Mouse (Mus musculus): ENCODE results near the gene Chst3.
"Not testable (repeated sequence)": the region's sequence is repeated elsewhere in the genome, so short reads cannot be mapped to it uniquely, and the experiment has no call there.

The Chst3 gene

GRCm38 (mm10) chr10:60218591-60219499, at the start of gene Chst3:
Gene Chst3, minus strand, starts transcription at chr10:60219260.
- peak in 1 of 2 experiments; percentile 55 for DNase-seq

DNA sequence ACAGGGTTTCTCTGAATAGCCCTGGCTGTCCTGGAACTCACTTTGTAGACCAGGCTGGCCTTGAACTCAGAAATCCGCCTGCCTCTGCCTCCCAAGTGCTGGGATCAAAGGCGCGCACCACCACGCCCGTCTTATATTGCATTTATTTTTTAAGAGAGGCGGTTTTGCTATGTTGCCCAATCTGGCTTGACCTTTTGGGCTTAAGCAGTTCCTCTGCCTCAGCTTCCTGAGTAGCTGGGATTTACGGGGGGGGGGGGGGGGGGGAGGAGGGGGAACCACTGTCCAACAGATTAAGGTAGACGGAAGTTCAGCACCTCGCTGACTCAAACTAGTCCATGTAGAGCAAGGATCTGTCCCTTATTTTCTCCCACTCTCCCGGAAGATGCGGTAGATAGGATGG, 49.7 kb upstream of the Chst3 start:
- DNase-seq = no peak

DNA sequence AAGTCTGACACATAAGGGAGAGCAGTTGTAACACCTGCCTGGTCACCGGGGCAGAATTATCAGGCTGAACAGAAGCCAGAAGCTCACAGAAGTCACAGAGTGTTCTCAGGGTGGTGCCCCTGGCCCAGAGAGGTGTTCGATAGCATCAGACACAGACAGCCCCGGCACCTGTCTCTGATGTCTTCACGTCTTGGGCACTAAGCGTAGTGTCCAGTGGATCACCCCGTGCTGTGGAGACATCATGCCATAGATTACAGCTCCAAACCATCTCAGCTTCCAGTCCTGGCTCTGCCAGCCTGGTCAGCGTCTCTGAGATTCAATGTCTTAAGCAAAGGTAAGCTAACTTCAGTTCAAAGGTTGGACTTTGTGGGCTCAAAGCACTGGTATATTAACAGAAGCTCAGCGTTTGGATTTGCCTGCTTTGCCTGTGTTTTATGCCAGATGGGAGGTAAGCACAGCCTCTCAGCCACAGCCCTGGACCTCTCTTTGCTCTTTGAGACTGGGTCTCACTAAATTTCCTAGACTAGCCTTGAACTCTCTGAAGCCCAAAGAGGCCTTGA, 47.9 kb upstream of the Chst3 start:
- DNase-seq = no peak

DNA sequence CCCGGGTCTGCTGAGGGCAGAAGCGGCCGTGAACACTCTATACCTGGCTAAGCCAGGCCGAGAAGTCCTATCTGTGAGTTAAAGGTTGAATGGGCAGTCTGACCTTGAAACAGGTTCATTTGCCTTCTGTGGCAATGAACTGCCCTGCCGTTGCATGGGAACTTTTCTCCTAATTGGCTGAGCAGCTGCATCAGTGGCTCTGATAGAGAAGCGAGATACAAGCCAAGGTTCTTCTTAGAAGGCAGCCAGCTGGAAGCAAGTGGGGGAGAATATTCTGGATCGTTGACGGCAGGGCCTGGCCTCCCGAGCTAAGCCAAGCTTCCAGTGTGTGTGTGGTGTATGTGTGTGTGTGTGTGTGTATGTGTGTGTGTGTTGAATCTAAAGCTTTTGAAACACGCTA, 46.2 kb upstream of the Chst3 start:
- no peak for DNase-seq

GRCm38 (mm10) chr10:60263351-60263750, 44.3 kb upstream of the Chst3 start:
- no peak for DNase-seq

GRCm38 (mm10) chr10:60262386-60262785, 43.3 kb upstream of the Chst3 start:
- peak; percentile 50 to 71 for DNase-seq

GRCm38 (mm10) chr10:60261530-60261929, 42.5 kb upstream of the Chst3 start:
- no peak for DNase-seq

- no peak for DNase-seq
Measured at GRCm38 (mm10) chr10:60260557-60261294, 41.7 kb upstream of the Chst3 start.

DNA sequence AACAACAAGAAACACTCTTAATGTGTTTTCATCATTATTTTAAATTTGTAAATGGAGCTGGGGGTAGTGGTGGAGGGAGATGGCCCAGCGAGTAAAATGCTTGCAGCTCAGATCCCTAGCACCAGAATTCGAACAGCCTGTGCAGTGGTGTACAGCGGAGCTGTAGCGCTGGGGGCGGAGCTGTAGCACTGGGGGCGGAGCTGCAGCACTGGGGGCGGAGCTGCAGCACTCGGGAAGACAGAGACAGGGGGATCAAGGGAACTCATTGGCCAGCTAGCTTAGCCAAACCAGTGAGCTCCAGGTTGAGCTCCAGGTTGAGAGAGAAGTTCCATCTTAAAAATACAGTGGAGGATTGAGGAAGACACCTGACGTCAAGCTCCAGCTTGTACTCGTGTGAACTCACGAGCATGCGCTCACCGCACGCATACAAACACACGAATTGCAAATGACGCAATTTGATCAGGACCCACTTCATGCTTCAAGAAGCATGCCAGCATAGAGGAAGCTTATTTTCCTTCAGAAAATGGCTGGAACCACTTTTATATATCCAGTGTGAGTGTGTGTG, 38.3 kb upstream of the Chst3 start:
- DNase-seq = no peak

- DNase-seq = no peak
Measured at GRCm38 (mm10) chr10:60256088-60256487, 37.0 kb upstream of the Chst3 start.

- DNase-seq = no peak
Measured at GRCm38 (mm10) chr10:60252606-60253005, 33.5 kb upstream of the Chst3 start.

GRCm38 (mm10) chr10:60252187-60252586, 33.1 kb upstream of the Chst3 start:
- no peak for DNase-seq

DNA sequence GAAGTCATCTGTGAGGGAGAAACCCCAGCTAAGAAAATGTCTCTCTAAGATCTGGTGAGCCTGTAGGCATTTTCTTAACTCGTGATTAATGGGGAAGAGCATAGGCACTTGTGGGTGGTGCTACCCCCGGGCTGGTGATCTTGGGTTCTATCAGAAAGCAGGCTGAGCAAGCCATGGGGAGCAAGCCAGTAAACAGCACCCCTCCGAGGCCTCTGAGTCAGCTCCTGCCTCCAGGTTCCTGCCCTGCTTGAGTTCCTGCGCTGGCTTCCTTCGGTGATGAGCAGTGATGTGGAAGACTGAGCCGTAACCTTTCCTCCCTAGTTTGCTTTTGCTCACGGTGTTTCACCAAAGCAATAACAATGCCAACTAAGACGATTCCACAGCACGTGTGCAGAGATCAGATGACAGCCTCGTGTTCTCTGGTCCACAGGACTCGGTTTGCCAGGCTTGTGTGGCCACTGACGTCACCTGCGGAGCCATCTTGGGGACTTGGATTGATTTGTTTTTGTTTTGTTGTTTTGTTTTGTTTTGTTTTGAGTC, 31.4 kb upstream of the Chst3 start:
- DNase-seq = no peak

DNA sequence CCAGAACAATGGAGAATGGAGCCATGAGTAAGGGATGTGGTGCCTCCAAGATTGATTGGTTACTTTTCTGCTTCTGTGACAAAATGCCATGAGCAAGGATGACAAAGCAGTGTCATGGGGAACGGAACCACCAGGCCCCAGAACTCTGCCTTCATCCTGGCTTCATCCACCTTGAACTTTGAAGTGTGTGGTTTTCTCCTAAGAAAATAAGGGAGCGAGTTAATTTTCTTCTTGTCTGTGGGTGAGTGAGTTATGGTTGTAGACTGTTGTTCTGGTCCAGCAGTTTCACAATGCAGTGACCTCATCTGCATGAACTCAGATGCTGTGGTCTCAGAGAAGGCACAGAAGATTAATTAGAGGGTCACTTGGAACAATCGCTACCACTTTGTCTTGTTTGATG, 29.3 kb upstream of the Chst3 start:
- not testable (repeated sequence) for DNase-seq

GRCm38 (mm10) chr10:60246519-60246918, 27.5 kb upstream of the Chst3 start:
- DNase-seq = peak; percentile 46 to 70

- DNase-seq = no peak
Measured at GRCm38 (mm10) chr10:60245635-60246034, 26.6 kb upstream of the Chst3 start.

- peak; percentile 95 for DNase-seq
Measured at GRCm38 (mm10) chr10:60245041-60245440, 26.0 kb upstream of the Chst3 start.

DNA sequence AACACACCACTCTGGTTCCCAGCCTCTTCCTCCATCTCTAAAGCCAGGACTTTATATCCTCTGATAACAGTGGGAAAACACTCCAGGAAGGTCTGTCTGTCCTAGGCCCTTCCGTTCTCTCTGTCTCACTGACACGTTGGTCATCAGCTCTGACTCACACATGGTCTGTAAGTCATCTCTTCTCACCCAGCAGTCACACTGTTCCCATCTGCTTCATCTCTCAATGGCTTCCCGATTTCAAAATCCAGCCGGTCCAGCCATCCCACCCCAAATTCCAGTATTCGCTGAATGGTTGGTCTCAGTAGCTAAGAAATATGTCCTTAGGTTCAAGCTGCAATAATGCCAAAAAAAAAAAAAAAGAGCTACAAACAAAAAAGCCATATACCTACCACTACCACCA, 24.9 kb upstream of the Chst3 start:
- DNase-seq = no peak

GRCm38 (mm10) chr10:60240416-60240815, 21.4 kb upstream of the Chst3 start:
- no peak for DNase-seq

GRCm38 (mm10) chr10:60237475-60238154, 18.6 kb upstream of the Chst3 start:
- peak; percentile 70 to 79 for DNase-seq

- DNase-seq = not testable (repeated sequence)
Measured at GRCm38 (mm10) chr10:60235876-60236275, 16.8 kb upstream of the Chst3 start.

DNA sequence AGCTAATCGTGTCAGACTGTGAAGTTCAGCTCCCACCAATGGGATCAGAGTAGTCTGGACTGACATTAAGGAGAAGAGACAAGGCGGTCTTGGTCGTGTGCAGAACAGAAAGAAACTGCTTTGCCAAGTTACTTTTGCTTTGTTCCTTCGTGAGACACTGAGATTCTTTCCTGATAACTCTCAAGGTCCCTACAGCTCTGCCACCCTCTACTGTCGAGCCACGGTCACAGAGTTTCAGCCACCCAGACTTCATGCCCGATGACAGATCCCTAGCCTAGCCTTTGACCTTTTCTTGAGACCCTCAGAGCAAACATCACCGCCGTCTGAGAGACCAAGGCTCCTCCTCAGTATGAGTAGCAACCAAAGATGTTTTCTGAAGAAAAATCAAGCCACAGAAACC, 14.9 kb upstream of the Chst3 start:
- no peak for DNase-seq

Data from cerebellum, postnatal 25 days (tissue).